Mouse (Mus musculus) kidney, postnatal 25 days (tissue): ENCODE measurements around the gene Hck.
A peak's percentile ranks its signal among the peaks of the same experiment; 100 is the strongest.

Experiments used
- DNase-seq, 2 experiments: peaks; one replicate each; pipeline ENCODE4 v3.0.0; 2021; ENCODE audit warnings: mixed read lengths in 2 of 2

Hck gene

GRCm38 (mm10) chr2:153108313-153109264 lies at the start of gene Hck:
Gene Hck, plus strand, starts transcription at chr2:153108468.
- peak; percentile 58 to 63 for DNase-seq

- DNase-seq, result no peak
Measured at GRCm38 (mm10) chr2:153060216-153060615, 48.1 kb upstream of the Hck start.

- no peak for DNase-seq
Measured at GRCm38 (mm10) chr2:153063394-153063793, 44.9 kb upstream of the Hck start.

GRCm38 (mm10) chr2:153064190-153064970 lies 43.9 kb upstream of the Hck start:
- no peak for DNase-seq

- DNase-seq, result peak; percentile 70 to 86
Measured at GRCm38 (mm10) chr2:153065747-153066508, 42.3 kb upstream of the Hck start, which contains the start of gene Ccm2l. Gene Ccm2l, plus strand, starts transcription at chr2:153065955.

- no peak for DNase-seq
Measured at GRCm38 (mm10) chr2:153066991-153067390, 41.3 kb upstream of the Hck start.

GRCm38 (mm10) chr2:153070762-153071490 lies 37.3 kb upstream of the Hck start:
- DNase-seq, result peak in 1 of 2 experiments; percentile 39

GRCm38 (mm10) chr2:153071491-153072184 lies 36.6 kb upstream of the Hck start:
- DNase-seq, result no peak

GRCm38 (mm10) chr2:153074651-153075050 lies 33.6 kb upstream of the Hck start:
- DNase-seq, result peak in 1 of 2 experiments; percentile 26

GRCm38 (mm10) chr2:153075961-153076360 lies 32.3 kb upstream of the Hck start:
- DNase-seq, result peak in 1 of 2 experiments; percentile 28

- peak; percentile 75 to 92 for DNase-seq
Measured at GRCm38 (mm10) chr2:153080841-153081523, 27.3 kb upstream of the Hck start.

GRCm38 (mm10) chr2:153081866-153082265 lies 26.4 kb upstream of the Hck start:
- peak; percentile 38 to 55 for DNase-seq

- DNase-seq, result peak in 1 of 2 experiments; percentile 18
Measured at GRCm38 (mm10) chr2:153083275-153083674, 25.0 kb upstream of the Hck start.

GRCm38 (mm10) chr2:153083824-153084223 lies 24.4 kb upstream of the Hck start:
- no peak for DNase-seq

- peak; percentile 26 to 59 for DNase-seq
Measured at GRCm38 (mm10) chr2:153084261-153084976, 23.8 kb upstream of the Hck start.

GRCm38 (mm10) chr2:153085556-153085955 lies 22.7 kb upstream of the Hck start:
- peak in 1 of 2 experiments; percentile 3 for DNase-seq

- peak in 1 of 2 experiments; percentile 29 for DNase-seq
Measured at GRCm38 (mm10) chr2:153086166-153086565, 22.1 kb upstream of the Hck start.

- peak in 1 of 2 experiments; percentile 23 for DNase-seq
Measured at GRCm38 (mm10) chr2:153087091-153087490, 21.2 kb upstream of the Hck start.

GRCm38 (mm10) chr2:153089316-153089715 lies 19.0 kb upstream of the Hck start:
- peak in 1 of 2 experiments; percentile 19 for DNase-seq
